Mouse (Mus musculus) layer of hippocampus, postnatal 36 days (tissue): ENCODE results near the gene Cldn4. TPM values are rescaled to one million over a fixed set of nuclear protein-coding genes. Genes with fewer than 3 reads are reported as not detected.

Experiments used
- total RNA-seq, 2 experiments: library from RNA; stranded (reverse); gene quantifications; 2 replicates each; pipeline ENCODE4 v1.2.3; 2021

The Cldn4 gene
- total RNA-seq, 2 experiments from 2014 or later: not detected

Other genes with a start within 250 kb of the Cldn4 start
- 10 to 100 TPM in 1 of 2 experiments, 1 to 10 TPM in 1; 8.9 to 11.4 TPM for gene Eln, start 199.6 kb downstream of the Cldn4 start, total RNA-seq
- not detected for gene Tmem270, start 40.2 kb downstream of the Cldn4 start, total RNA-seq
- not detected for gene Cldn13, start 31.4 kb downstream of the Cldn4 start, total RNA-seq
- 1 to 10 TPM; 7.1 to 8.4 TPM for gene Mettl27, start 14.6 kb downstream of the Cldn4 start, total RNA-seq
- gene Cldn3, start 39.3 kb upstream of the Cldn4 start, total RNA-seq: under 1 TPM; 0.61 to 0.92 TPM
- 10 to 100 TPM; 27.7 to 33.1 TPM for gene Abhd11, start 62.2 kb upstream of the Cldn4 start, total RNA-seq
- gene Stx1a, start 76.5 kb upstream of the Cldn4 start, total RNA-seq: 10 to 100 TPM; 96.3 to 96.4 TPM
- gene Dnajc30, start 117.3 kb upstream of the Cldn4 start, total RNA-seq: 10 to 100 TPM; 38.3 to 38.4 TPM
- 10 to 100 TPM; 49.4 to 60.1 TPM for gene Bud23, start 118.0 kb upstream of the Cldn4 start, total RNA-seq
- 10 to 100 TPM; 27.1 to 30.9 TPM for gene Vps37d, start 131.3 kb upstream of the Cldn4 start, total RNA-seq
- gene Mlxipl, start 143.0 kb upstream of the Cldn4 start, total RNA-seq: 1 to 10 TPM; 3.6 to 5.2 TPM
- gene Tbl2, start 202.7 kb upstream of the Cldn4 start, total RNA-seq: 10 to 100 TPM; 32.3 to 33.0 TPM
- 10 to 100 TPM; 51.2 to 51.5 TPM for gene Bcl7b, start 221.3 kb upstream of the Cldn4 start, total RNA-seq
- gene Baz1b, start 240.3 kb upstream of the Cldn4 start, total RNA-seq: 10 to 100 TPM; 78.5 to 86.3 TPM